Mouse (Mus musculus): ENCODE data around the gene Lsg1. TPM values are rescaled to one million over a fixed set of nuclear protein-coding genes. Genes with fewer than 3 reads are reported as not detected.

The Lsg1 gene
- total and polyA plus RNA-seq, 3 experiments = 58.8 to 84.4 TPM; not detected in 1

GRCm38 (mm10) chr16:30520361-30520823 lies 67.0 kb downstream of the Lsg1 start (continued):
- TF ChIP-seq MAZ (IDR thresholded peaks at IDR 0.05; ENCODE audit: low read depth, low read length) (no peak), BHLHE40 (IDR thresholded peaks at IDR 0.05; ENCODE audit: borderline replicate concordance, low read depth, low read length) (no peak), ELF1 (IDR thresholded peaks at IDR 0.05; ENCODE audit: low read depth, low read length) (no peak), SIN3A (IDR thresholded peaks at IDR 0.05; ENCODE audit: low read length) (peak; percentile 69), KAT2A (conservative IDR thresholded peaks at IDR 0.05; ENCODE audit: low read depth, low read length) (no peak), NELFE (IDR thresholded peaks at IDR 0.05; ENCODE audit: low read depth, low read length) (no peak), MYB (IDR thresholded peaks at IDR 0.05; ENCODE audit: low read depth, low read length) (no peak), TCF12 (IDR thresholded peaks at IDR 0.05; ENCODE audit: low read depth, low read length) (no peak), ETS1 (IDR thresholded peaks at IDR 0.05; ENCODE audit: low read depth, low read length) (0 out of 2 replicates have a peak, but pooled peaks have one; percentile 26), TBP (IDR thresholded peaks at IDR 0.05; ENCODE audit: low read depth, low read length) (peak; percentile 39; the same call in 1 of the 2 replicates), MEF2A (IDR thresholded peaks at IDR 0.05; ENCODE audit: extremely low read depth, insufficient replicate concordance, low read depth, low read length, poor library complexity, severe bottlenecking) (no peak), USF1 (IDR thresholded peaks at IDR 0.05; ENCODE audit: low read depth, low read length) (no peak), UBTF (IDR thresholded peaks at IDR 0.05; ENCODE audit: borderline replicate concordance, insufficient read depth, low read depth, low read length) (no peak), ZNF384 (IDR thresholded peaks at IDR 0.05; ENCODE audit: low read depth, low read length) (0 out of 2 replicates have a peak, but pooled peaks have one; percentile 7), SMC3 (IDR thresholded peaks at IDR 0.05; ENCODE audit: low read depth, low read length) (peak; percentile 92), RCOR1 (IDR thresholded peaks at IDR 0.05; ENCODE audit: low read depth, low read length) (0 out of 2 replicates have a peak, but pooled peaks have one; percentile 4), ZC3H11A (IDR thresholded peaks at IDR 0.05; ENCODE audit: low read depth, low read length) (peak; percentile 87), MAFK (IDR thresholded peaks at IDR 0.05; ENCODE audit: borderline replicate concordance, low read depth, low read length) (no peak), RAD21 (IDR thresholded peaks at IDR 0.05; ENCODE audit: low read depth, low read length) (peak; percentile 79), NRF1 (IDR thresholded peaks at IDR 0.05; ENCODE audit: insufficient read depth, low read depth, low read length, poor library complexity, severe bottlenecking) (no peak), POLR2AphosphoS2 (IDR thresholded peaks at IDR 0.05; ENCODE audit: low read length) (no peak)

- no peak overlapping the region for H3K4me3 ChIP-seq (ENCODE audit: control insufficient read depth in 1 of 2, insufficient read depth in 1 of 2, low read depth in 2 of 2, low read length in 2 of 2)
- no peaks in the 10 kb centered on the region for H3K9me3 ChIP-seq (replicated peaks; ENCODE audit: insufficient read depth, low read length)
- no peak overlapping the region for H3K27ac ChIP-seq (ENCODE audit: control insufficient read depth, low read depth, low read length)
- H3K9ac ChIP-seq (ENCODE audit: control insufficient read depth, low read depth, low read length, poor library complexity, severe bottlenecking) = no peak overlapping the region
- H3K27me3 ChIP-seq (ENCODE audit: control insufficient read depth in 1 of 2, insufficient read depth in 2 of 2, low read length in 2 of 2) = no peaks in the 10 kb centered on the region
- H3K36me3 ChIP-seq (ENCODE audit: control insufficient read depth in 1 of 2, insufficient read depth in 2 of 2, low read length in 2 of 2) = no peaks in the 10 kb centered on the region; a peak in 1 of 4 replicates
- peaks cover 0 to 3% of the 10 kb centered on the region in 2 experiments; a peak in 2 of 4 replicates for H3K4me1 ChIP-seq (ENCODE audit: control insufficient read depth in 1 of 2, insufficient read depth in 2 of 2, low read length in 2 of 2)
- no peaks in the 10 kb centered on the region for H3K79me2 ChIP-seq (ENCODE audit: control insufficient read depth, insufficient read depth, low read length, poor library complexity)
- TF ChIP-seq SMC3 (IDR thresholded peaks at IDR 0.05; ENCODE audit: low read depth, low read length) (no peak), MXI1 (IDR thresholded peaks at IDR 0.05; ENCODE audit: low read depth, low read length) (no peak), MAZ (IDR thresholded peaks at IDR 0.05; ENCODE audit: low read depth, low read length) (no peak), ZMIZ1 (IDR thresholded peaks at IDR 0.05; ENCODE audit: low read depth, low read length) (no peak), POLR2A (IDR thresholded peaks at IDR 0.05; ENCODE audit: control insufficient read depth in 1 of 2, insufficient read depth in 1 of 2, low read depth in 1 of 2, low read length in 2 of 2, poor library complexity in 1 of 2) (no peak), UBTF (IDR thresholded peaks at IDR 0.05; ENCODE audit: borderline replicate concordance, insufficient read depth, low read depth, low read length) (no peak), NRF1 (IDR thresholded peaks at IDR 0.05; ENCODE audit: insufficient read depth, low read depth, low read length, poor library complexity, severe bottlenecking) (no peak), BHLHE40 (IDR thresholded peaks at IDR 0.05; ENCODE audit: borderline replicate concordance, low read depth, low read length) (no peak), POLR2AphosphoS2 (IDR thresholded peaks at IDR 0.05; ENCODE audit: low read length) (no peak), ZNF384 (IDR thresholded peaks at IDR 0.05; ENCODE audit: low read depth, low read length) (no peak), ZKSCAN1 (IDR thresholded peaks at IDR 0.05; ENCODE audit: low read depth, low read length) (no peak), MAX (IDR thresholded peaks at IDR 0.05; ENCODE audit: low read length) (no peak), SIN3A (IDR thresholded peaks at IDR 0.05; ENCODE audit: low read length) (no peak), MYC (IDR thresholded peaks at IDR 0.05; ENCODE audit: low read depth, low read length) (no peak), CHD1 (IDR thresholded peaks at IDR 0.05; ENCODE audit: low read depth, low read length) (no peak), TAL1 (IDR thresholded peaks at IDR 0.05; ENCODE audit: low read length) (no peak), MEF2A (IDR thresholded peaks at IDR 0.05; ENCODE audit: extremely low read depth, insufficient replicate concordance, low read depth, low read length, poor library complexity, severe bottlenecking) (no peak)
- no peak for DNase-seq (ENCODE audit: low read depth, low spot score)
Observed at GRCm38 (mm10) chr16:30518635-30519034, 68.8 kb downstream of the Lsg1 start.
